Mouse (Mus musculus) midbrain, embryonic 15.5 days (tissue): ENCODE results near the gene Naa50. TPM values are rescaled to one million over a fixed set of nuclear protein-coding genes. Genes with fewer than 3 reads are reported as not detected.

Experiments
- ATAC-seq: fragments of 200-750 bp; cut with Nextera tagmentation; replicated peaks from 2 replicates; pipeline ENCODE4 v1.8.0; 2017; ENCODE audit warnings: moderate TSS enrichment
- H3K27ac ChIP-seq: fragments of 300-500 bp; sonication (generic); 2 replicates; pipeline ENCODE4 v1.5.1; 2015; ENCODE audit warnings: mild to moderate bottlenecking, inconsistent platforms
- H3K27me3 ChIP-seq: fragments of 300-500 bp; sonication (generic); replicated peaks from 2 replicates; pipeline ENCODE4 v1.6.1; 2015; ENCODE audit warnings: inconsistent platforms
- H3K36me3 ChIP-seq: fragments of 300-500 bp; sonication (generic); replicated peaks from 2 replicates; pipeline ENCODE4 v1.6.1; 2015; ENCODE audit warnings: inconsistent platforms
- H3K4me1 ChIP-seq: fragments of 300-500 bp; sonication (generic); 2 replicates; pipeline ENCODE4 v1.6.1; 2015; ENCODE audit warnings: inconsistent platforms
- H3K4me2 ChIP-seq: fragments of 300-500 bp; sonication (generic); 2 replicates; pipeline ENCODE4 v1.6.1; 2015; ENCODE audit warnings: inconsistent platforms, mild to moderate bottlenecking, moderate library complexity
- H3K4me3 ChIP-seq: fragments of 300-500 bp; sonication (generic); 2 replicates; pipeline ENCODE4 v1.5.1; 2015; ENCODE audit warnings: mild to moderate bottlenecking, inconsistent platforms
- H3K9ac ChIP-seq: fragments of 300-500 bp; sonication (generic); 2 replicates; pipeline ENCODE4 v1.6.1; 2015; ENCODE audit warnings: mild to moderate bottlenecking, inconsistent platforms
- H3K9me3 ChIP-seq: fragments of 300-500 bp; sonication (generic); 2 replicates; pipeline ENCODE4 v1.6.1; 2016; ENCODE audit warnings: inconsistent platforms
- WGBS: fragments of 180-500 bp; shearing (Covaris S2); methylation state at CpG from one replicate; pipeline ENCODE4 v1.1.7; 2015; ENCODE audit warnings: mixed read lengths; 5-methylcytosine and 5-hydroxymethylcytosine counted together
- polyA plus RNA-seq: library from polyadenylated mRNA; unstranded; fragments of >200 nt; fragmentation: Nextera tagmentation; extraction: Ambion mirVana; gene quantifications from 2 replicates; pipeline ENCODE4 v1.2.1, GENCODE M21; 2015

Gene Naa50
- polyA plus RNA-seq, 1 experiment from 2014 or later: 60.8 TPM

DNA sequence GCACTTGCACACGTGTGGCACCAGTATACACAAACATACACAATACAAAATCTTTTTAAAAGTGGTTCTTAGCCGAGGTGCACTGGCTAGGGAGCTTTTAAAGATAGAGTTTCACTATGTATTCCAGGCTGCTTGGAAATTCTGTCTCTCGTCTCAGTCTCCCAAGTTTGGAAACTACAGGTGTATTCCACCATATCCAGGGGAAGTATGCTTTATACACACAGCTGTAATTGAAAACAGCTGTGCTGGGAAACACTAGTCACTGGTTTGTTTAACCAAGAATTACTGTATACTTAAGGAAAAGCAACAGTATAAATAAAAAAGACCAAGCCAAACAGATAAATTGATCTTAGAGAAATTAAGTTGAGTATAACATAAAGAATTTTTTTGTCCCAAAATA, 45.1 kb downstream of the Naa50 start:
- no peak overlapping the region for H3K4me2 ChIP-seq
- ATAC-seq: no peak
- no peak overlapping the region for H3K9ac ChIP-seq
- 82% methylated on average over 3 of the region's 3 CpGs for WGBS
- H3K36me3 ChIP-seq: no peaks in the 10 kb centered on the region
- H3K4me1 ChIP-seq: no peaks in the 10 kb centered on the region
- H3K27ac ChIP-seq: no peak overlapping the region
- H3K27me3 ChIP-seq: no peaks in the 10 kb centered on the region
- H3K9me3 ChIP-seq: no peaks in the 10 kb centered on the region
- H3K4me3 ChIP-seq: no peak overlapping the region

DNA sequence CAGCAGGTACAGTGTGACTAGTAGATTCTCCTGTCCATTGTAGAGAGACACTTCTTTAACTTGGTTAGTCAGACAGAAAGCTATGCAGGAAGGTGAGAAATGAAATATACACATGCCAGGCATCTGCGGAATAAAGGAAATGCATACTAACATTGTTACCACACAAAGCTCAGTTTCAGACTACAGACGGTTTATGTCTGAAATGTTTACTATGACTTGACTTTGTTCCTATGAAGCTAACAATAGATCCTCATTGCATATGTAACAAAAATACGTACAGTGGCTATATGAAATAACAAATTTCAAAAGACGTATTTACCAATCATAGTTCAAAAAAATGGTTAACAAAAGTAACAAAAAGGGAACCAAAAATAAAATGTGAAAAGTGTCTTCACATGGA, 47.5 kb downstream of the Naa50 start:
- Histone ChIP-seq H3K27me3 (no peaks in the 10 kb centered on the region), H3K36me3 (no peaks in the 10 kb centered on the region), H3K27ac (no peak overlapping the region), H3K9ac (no peak overlapping the region), H3K4me2 (no peak overlapping the region), H3K9me3 (no peaks in the 10 kb centered on the region), H3K4me1 (no peaks in the 10 kb centered on the region), H3K4me3 (no peak overlapping the region)
- 96% methylated on average over 4 of the region's 4 CpGs for WGBS
- ATAC-seq: no peak

DNA sequence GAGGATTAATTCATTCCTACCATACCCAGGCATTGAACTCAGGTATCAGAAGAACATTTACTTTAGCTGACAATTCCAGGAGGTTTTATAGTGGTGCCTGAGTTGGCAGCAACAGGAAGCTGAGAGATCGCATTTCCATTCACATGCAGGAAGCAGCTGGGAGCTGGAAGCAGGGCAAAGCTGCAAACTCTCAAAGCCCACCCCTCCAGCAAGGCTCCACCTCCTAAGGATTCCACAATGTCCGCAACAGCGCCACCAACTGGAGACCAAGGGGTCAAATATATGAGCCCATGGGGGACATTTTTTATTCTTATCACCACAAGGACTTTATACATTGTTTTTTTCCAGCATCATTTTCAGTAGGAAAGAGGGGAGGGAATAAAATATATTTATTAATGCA, 49.1 kb downstream of the Naa50 start:
- no peaks in the 10 kb centered on the region for H3K27me3 ChIP-seq
- no peak overlapping the region for H3K9ac ChIP-seq
- no peak for ATAC-seq
- WGBS: 88% methylated on average over 3 of the region's 3 CpGs
- H3K27ac ChIP-seq: no peak overlapping the region
- no peak overlapping the region for H3K4me2 ChIP-seq
- H3K9me3 ChIP-seq: no peaks in the 10 kb centered on the region
- H3K4me1 ChIP-seq: no peaks in the 10 kb centered on the region
- no peaks in the 10 kb centered on the region for H3K36me3 ChIP-seq
- H3K4me3 ChIP-seq: no peak overlapping the region

DNA sequence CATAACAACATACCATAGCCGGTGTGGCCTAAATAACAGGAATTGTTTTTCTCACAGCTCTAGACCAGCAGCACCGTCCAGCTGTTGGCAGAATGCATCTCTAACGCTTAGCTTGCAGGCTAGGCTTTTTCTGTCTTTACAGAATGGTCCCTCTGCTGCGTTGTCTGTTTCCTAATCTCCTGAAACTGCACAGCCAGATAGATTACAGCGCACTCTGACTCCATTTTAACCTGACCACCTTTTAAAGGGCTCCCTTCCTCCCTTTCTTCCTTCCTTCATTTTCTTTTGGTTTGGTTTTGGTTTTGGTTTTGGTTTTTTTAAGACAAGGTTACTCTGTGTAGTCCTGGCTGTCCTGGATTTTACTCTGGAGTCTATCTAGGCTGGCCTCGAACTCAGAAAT, 50.4 kb downstream of the Naa50 start:
- WGBS: 92% methylated on average over 6 of the region's 6 CpGs

DNA sequence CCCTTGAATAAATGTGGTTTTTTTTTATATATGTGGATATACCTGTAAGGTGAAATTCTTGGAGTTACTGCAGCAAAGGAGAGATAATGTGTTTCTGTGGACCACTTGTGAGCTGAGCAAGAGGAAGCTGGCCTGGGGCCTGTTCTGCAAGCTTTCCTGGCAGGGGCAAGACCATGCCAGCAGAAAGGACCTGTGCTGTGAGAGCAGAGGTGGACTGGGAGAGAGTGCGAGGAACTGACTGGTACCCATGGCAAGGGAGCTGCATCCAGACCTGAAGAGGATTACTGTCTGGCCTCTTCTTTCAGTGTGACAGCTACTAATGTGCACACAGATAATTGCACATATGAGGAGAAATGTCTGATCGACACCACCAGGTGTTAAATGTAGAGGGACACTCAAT, 51.3 kb downstream of the Naa50 start:
- ATAC-seq: no peak
- WGBS: 93% methylated on average over 2 of the region's 2 CpGs
- no peaks in the 10 kb centered on the region for H3K4me1 ChIP-seq

More for the DNA sequence above, 50.4 kb downstream of the Naa50 start:
- Histone ChIP-seq H3K27ac (no peak overlapping the region), H3K4me2 (no peak overlapping the region), H3K27me3 (no peaks in the 10 kb centered on the region), H3K4me1 (no peaks in the 10 kb centered on the region), H3K36me3 (no peaks in the 10 kb centered on the region), H3K4me3 (no peak overlapping the region), H3K9me3 (no peaks in the 10 kb centered on the region), H3K9ac (no peak overlapping the region)
- no peak for ATAC-seq

DNA sequence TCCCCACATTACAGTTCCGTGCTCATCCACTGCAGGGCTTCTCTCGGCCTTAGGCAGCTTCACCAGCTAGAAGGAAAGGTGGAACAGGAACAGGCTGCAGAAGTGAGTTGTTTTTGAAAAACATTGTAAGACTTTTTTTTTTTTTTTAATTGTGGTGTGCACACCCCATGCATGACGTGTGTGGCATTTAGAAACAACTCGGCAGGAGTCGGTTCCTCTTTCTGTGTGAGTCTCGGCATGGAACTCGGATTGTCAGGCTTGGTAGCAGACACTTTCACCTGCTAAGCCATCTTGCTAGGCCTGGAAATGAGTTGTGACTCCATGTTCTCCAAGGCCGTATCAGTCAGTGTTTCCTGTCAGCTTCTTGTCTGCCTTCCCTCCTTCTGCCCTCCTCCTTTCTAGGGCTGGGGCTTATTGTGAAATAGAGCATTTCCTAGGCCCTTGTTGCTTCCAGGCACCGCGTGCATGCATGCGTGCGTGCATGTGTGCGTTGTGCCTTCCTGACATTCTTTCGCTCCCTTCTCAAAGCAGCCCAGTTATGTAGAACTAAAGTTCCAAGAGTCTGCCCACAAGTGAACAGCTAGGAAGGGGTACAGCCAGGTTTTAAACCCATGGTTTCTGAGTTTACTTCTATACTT, 59.6 kb downstream of the Naa50 start:
- Histone ChIP-seq H3K27me3 (no peaks in the 10 kb centered on the region), H3K27ac (no peak overlapping the region), H3K9ac (no peak overlapping the region), H3K4me3 (no peak overlapping the region), H3K4me2 (no peak overlapping the region), H3K9me3 (no peaks in the 10 kb centered on the region), H3K36me3 (0 out of 2 replicates have a peak, but pooled peaks cover 6% of the 10 kb centered on the region), H3K4me1 (no peaks in the 10 kb centered on the region)
- 92% methylated on average over 14 of the region's 14 CpGs for WGBS
- no peak for ATAC-seq

More for the DNA sequence above, 51.3 kb downstream of the Naa50 start:
- no peak overlapping the region for H3K27ac ChIP-seq
- no peaks in the 10 kb centered on the region for H3K36me3 ChIP-seq
- no peaks in the 10 kb centered on the region for H3K27me3 ChIP-seq
- H3K4me2 ChIP-seq: no peak overlapping the region
- H3K9ac ChIP-seq: no peak overlapping the region
- H3K4me3 ChIP-seq: no peak overlapping the region
- H3K9me3 ChIP-seq: no peaks in the 10 kb centered on the region

DNA sequence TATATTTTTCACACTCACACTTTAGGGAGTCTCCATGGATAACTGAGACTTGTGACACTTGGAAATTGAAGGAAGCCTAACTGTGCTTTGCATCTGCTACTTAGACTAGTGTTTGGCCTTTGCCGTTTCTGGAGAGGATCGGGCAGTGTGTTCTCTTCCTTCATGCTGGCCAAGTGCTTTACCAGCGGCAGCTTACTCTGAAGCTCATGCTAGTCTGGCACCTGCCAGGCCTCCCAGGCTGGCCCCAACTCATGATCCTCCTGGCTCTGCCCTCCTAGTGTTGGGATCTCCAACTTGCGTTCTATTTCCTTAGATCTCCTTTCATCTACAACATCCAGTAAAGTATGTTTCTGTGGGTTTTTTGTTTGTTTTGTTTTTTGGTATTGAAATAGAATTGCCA, 60.5 kb downstream of the Naa50 start:
- Histone ChIP-seq H3K36me3 (0 out of 2 replicates have a peak, but pooled peaks cover 6% of the 10 kb centered on the region), H3K4me2 (no peak overlapping the region), H3K4me1 (no peaks in the 10 kb centered on the region), H3K27me3 (no peaks in the 10 kb centered on the region), H3K9me3 (no peaks in the 10 kb centered on the region), H3K9ac (no peak overlapping the region), H3K4me3 (no peak overlapping the region), H3K27ac (no peak overlapping the region)
- ATAC-seq: no peak
- WGBS: 96% methylated on average over 4 of the region's 4 CpGs

DNA sequence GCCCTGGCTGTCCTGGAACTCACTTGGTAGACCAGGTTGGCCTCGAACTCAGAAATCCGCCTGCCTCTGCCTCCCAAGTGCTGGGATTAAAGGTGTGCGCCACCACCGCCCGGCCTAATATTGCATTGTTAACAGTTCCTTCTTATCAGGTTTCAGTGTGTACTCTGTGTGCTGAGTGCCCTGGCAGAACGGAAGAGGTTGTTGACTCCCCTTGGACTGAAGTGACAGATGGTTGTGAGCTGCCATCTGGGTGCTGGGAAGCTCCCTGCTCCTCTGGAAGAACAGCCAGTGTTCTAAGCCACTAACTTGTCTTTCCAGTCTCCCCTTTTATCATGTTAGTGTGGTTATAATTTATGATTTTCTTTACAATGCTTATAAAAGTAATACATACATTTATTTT, 64.7 kb downstream of the Naa50 start:
- 85% methylated on average over 6 of the region's 6 CpGs for WGBS
- no peak overlapping the region for H3K27ac ChIP-seq
- no peaks in the 10 kb centered on the region for H3K4me1 ChIP-seq
- no peak for ATAC-seq
- no peaks in the 10 kb centered on the region for H3K27me3 ChIP-seq
- H3K9me3 ChIP-seq: no peaks in the 10 kb centered on the region
- no peak overlapping the region for H3K4me3 ChIP-seq
- peaks cover 11% of the 10 kb centered on the region for H3K36me3 ChIP-seq
- H3K9ac ChIP-seq: no peak overlapping the region
- H3K4me2 ChIP-seq: no peak overlapping the region

DNA sequence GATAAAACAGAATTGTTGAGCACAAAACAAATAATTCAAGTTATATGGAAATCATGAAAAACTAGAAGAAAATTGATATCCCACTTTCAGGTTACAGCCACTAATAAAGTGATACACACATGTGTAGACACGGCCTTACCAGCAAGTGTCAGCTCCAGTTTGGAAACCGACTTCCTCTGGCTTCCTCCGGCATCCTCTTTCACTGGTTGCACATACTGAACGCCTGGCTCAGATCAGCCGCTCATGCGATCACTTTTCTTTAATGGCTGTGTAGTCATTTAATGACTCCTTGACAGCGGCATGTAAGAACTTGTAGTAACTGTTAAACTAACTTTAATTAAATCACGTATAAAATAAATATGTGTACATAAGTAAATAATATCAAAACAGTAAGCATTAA, 66.3 kb downstream of the Naa50 start:
- 88% methylated on average over 8 of the region's 8 CpGs for WGBS
- H3K4me1 ChIP-seq: no peaks in the 10 kb centered on the region
- peaks cover 11% of the 10 kb centered on the region for H3K36me3 ChIP-seq
- H3K9ac ChIP-seq: no peak overlapping the region
- no peaks in the 10 kb centered on the region for H3K27me3 ChIP-seq
- no peak overlapping the region for H3K4me3 ChIP-seq
- ATAC-seq: no peak
- H3K9me3 ChIP-seq: no peaks in the 10 kb centered on the region
- no peak overlapping the region for H3K4me2 ChIP-seq
- H3K27ac ChIP-seq: no peak overlapping the region

DNA sequence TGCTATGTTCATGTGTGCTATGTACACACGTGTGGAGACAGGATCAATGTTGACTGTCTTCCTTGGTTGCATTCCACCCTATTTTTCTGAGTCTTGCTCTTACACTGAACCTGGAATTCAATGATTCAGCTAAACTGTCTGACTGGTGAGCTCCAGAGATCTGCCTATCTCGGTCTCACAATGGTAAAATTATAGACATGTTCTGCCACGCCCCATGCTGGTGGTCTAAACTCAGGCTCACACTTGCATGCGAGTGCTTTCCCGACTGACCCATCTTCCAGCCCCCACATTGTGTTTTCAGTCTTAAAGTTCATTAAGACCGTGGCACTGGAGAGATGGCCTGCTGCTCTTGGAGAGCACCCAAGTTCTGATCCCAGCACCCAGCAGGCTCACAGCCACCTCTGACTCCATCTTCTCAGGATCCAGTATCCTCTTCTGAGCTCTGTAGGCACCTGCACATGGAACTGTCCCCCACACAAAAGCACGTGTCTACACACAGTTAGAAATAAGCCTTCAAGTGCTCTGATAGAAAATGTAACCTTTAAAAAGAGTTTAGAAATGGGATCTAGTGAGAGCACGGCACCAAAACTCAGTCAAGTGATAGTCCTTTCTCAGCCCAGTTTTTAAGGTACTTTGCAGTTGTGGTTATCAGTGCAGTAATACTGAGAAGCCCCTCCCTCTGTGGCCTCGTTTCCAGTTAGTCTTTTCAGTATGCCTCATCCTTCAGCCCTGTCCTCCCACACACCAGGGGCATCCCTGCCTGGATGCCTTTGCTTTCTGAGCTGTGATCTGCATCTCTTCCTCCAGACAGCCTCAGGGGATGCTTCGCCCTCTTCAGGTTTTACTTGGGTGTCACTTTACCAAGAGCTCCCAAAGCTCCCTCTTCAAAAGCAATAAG, 70.8 kb downstream of the Naa50 start:
- ATAC-seq: no peak
- Histone ChIP-seq H3K9ac (no peak overlapping the region), H3K9me3 (no peaks in the 10 kb centered on the region), H3K4me2 (no peak overlapping the region), H3K4me1 (no peaks in the 10 kb centered on the region), H3K27me3 (no peaks in the 10 kb centered on the region), H3K36me3 (peaks cover 5% of the 10 kb centered on the region), H3K27ac (no peak overlapping the region), H3K4me3 (no peak overlapping the region)
- 88% methylated on average over 10 of the region's 10 CpGs for WGBS

DNA sequence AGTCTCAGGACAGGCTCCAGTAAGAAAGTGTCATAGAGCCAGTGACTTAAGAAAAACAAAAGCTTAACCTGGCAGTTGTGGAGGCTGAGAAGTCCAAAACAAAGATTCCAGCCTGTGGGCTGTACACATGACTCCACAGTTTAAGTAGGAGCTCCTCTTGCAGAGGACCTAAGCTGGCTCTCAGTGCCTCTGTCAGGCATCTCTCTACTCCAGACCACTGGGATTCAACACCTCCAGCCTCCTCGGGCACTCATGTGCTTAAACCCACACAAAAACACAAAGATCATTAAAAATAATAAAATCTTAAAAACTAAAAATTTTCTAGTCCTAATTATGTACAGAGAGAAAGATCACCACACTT, 71.4 kb downstream of the Naa50 start:
- Histone ChIP-seq H3K9me3 (no peaks in the 10 kb centered on the region), H3K4me2 (no peak overlapping the region), H3K36me3 (peaks cover 3% of the 10 kb centered on the region), H3K9ac (no peak overlapping the region), H3K4me1 (no peaks in the 10 kb centered on the region), H3K27me3 (no peaks in the 10 kb centered on the region), H3K27ac (no peak overlapping the region), H3K4me3 (no peak overlapping the region)
- no peak for ATAC-seq
- WGBS: 84% methylated on average over 1 of the region's 1 CpGs

DNA sequence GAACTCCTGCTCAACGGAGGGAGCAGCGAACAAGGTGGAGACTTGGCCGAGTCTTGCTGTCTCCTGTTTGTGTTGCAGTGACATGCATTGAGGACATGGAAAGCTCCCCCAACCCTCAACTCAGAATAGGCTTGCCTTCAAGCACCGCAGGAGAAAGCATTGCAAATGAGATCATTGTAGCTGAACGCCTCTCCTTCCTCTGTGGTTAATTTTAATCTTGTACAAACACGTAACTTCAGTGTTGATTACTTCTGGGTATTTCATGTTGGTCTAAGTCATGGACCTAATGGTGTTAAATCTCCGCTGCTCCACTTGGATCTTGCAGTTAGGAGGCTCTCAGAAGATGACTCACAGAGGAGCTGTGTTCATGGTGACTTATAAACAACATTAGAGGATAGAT, 73.1 kb downstream of the Naa50 start:
- ATAC-seq: no peak
- H3K9me3 ChIP-seq: no peaks in the 10 kb centered on the region
- H3K27ac ChIP-seq: no peak overlapping the region
- no peaks in the 10 kb centered on the region for H3K4me1 ChIP-seq
- H3K4me3 ChIP-seq: no peak overlapping the region
- no peak overlapping the region for H3K9ac ChIP-seq
- H3K36me3 ChIP-seq: peaks cover 4% of the 10 kb centered on the region
- no peaks in the 10 kb centered on the region for H3K27me3 ChIP-seq
- 91% methylated on average over 7 of the region's 7 CpGs for WGBS
- no peak overlapping the region for H3K4me2 ChIP-seq
